8 mouse cellular contexts compared by ENCODE assay signal in genomic region chr10:44530067-44530360, GRCm38 (mm10). TPM values are rescaled to one million over a fixed set of nuclear protein-coding genes. Genes with fewer than 3 reads are reported as not detected.
DNase-seq lines count a peak whose midpoint lies in the region; ATAC-seq and TF ChIP-seq lines count a peak whose summit lies in the region.

No protein-coding gene starts in this region.

- H3K36me3 ChIP-seq in heart, embryonic 11.5 days (ENCODE audit: control insufficient read depth, insufficient read depth, low read length) = no peaks in the 10 kb centered on the region
- H3K36me3 ChIP-seq in ES-E14 (ENCODE audit: control insufficient read depth, insufficient read depth, low read length, poor library complexity, severe bottlenecking) = no peaks in the 10 kb centered on the region
- H3K36me3 ChIP-seq in hindbrain, embryonic 11.5 days (ENCODE audit: control insufficient read depth, insufficient read depth, low read length) = no peaks in the 10 kb centered on the region
- no peaks in the 10 kb centered on the region for H3K36me3 ChIP-seq in midbrain, embryonic 10.5 days

- H3K9me3 ChIP-seq in heart, embryonic 11.5 days (replicated peaks; ENCODE audit: control insufficient read depth, low read length) = no peaks in the 10 kb centered on the region
- no peaks in the 10 kb centered on the region for H3K9me3 ChIP-seq in ES-E14 (ENCODE audit: control insufficient read depth, insufficient read depth, low read depth, low read length)
- no peaks in the 10 kb centered on the region for H3K9me3 ChIP-seq in hindbrain, embryonic 11.5 days (ENCODE audit: control insufficient read depth, low read length)
- H3K9me3 ChIP-seq in midbrain, embryonic 10.5 days (replicated peaks) = no peaks in the 10 kb centered on the region

- peak overlapping the region; percentile 63 for H3K4me3 ChIP-seq in heart, embryonic 11.5 days (ENCODE audit: low read depth, low read length)
- peak overlapping the region; percentile 67 to 76 for H3K4me3 ChIP-seq in ES-E14 (ENCODE audit: insufficient read depth in 1 of 2, low read depth in 1 of 2, low read length in 2 of 2, poor library complexity in 1 of 2, severe bottlenecking in 1 of 2)
- peak overlapping the region; percentile 44 for H3K4me3 ChIP-seq in hindbrain, embryonic 11.5 days (ENCODE audit: low read depth, low read length)
- H3K4me3 ChIP-seq in midbrain, embryonic 10.5 days = peak overlapping the region; percentile 64

- DNase-seq in heart, postnatal 4 days = no peak
- DNase-seq in ES-E14 (ENCODE audit: low read depth, low spot score) = no peak
- DNase-seq in hindbrain, embryonic 11.5 days (ENCODE audit: low spot score) = no peak
- no peak for DNase-seq in midbrain, embryonic 10.5 days (ENCODE audit: low spot score)
- no peak for DNase-seq in retina, embryonic 14.5 days (ENCODE audit: low spot score)
- DNase-seq in right cerebral cortex, postnatal 25 days = no peak
- DNase-seq in ovary, postnatal 14 days (ENCODE audit: low spot score) = no peak

- H3K9ac ChIP-seq in heart, embryonic 11.5 days (ENCODE audit: low read depth, low read length) = peak overlapping the region; percentile 70; the same call in 1 of the 2 replicates
- 0 out of 2 replicates have a peak overlapping the region, but pooled peaks have one; percentile 57 for H3K9ac ChIP-seq in ES-E14 (ENCODE audit: insufficient read depth, low read depth, low read length, poor library complexity, severe bottlenecking)
- no peak overlapping the region for H3K9ac ChIP-seq in hindbrain, embryonic 11.5 days (ENCODE audit: low read depth, low read length)

- H3K27ac ChIP-seq in heart, embryonic 11.5 days (ENCODE audit: low read depth, low read length) = no peak overlapping the region
- H3K27ac ChIP-seq in ES-E14 (ENCODE audit: insufficient read depth, low read depth, low read length, poor library complexity, severe bottlenecking) = no peak overlapping the region
- no peak overlapping the region for H3K27ac ChIP-seq in hindbrain, embryonic 11.5 days (ENCODE audit: low read depth, low read length)
- H3K27ac ChIP-seq in midbrain, embryonic 10.5 days (replicated peaks) = peak overlapping the region; percentile 65; the same call in 1 of the 2 replicates

- 4% methylated on average over 5 of the region's 5 CpGs for WGBS in heart, embryonic 11.5 days (ENCODE audit: insufficient replicate concordance)
- WGBS in hindbrain, embryonic 11.5 days = 4% methylated on average over 5 of the region's 5 CpGs
- whole genome bisulfite sequencing in midbrain, embryonic 10.5 days = 2% methylated on average over 5 of the region's 5 CpGs

- H3K4me2 ChIP-seq in heart, embryonic 11.5 days = peak overlapping the region; percentile 82
- peak overlapping the region; percentile 83 for H3K4me2 ChIP-seq in hindbrain, embryonic 11.5 days (replicated peaks; ENCODE audit: low read depth, low read length)

- ATAC-seq in heart, embryonic 11.5 days (replicated peaks; ENCODE audit: insufficient number of reproducible peaks, low FRiP score, low TSS enrichment) = no peak
- no peak for ATAC-seq in hindbrain, embryonic 11.5 days (ENCODE audit: low FRiP score)

- H3K27me3 ChIP-seq in heart, embryonic 11.5 days (ENCODE audit: control insufficient read depth, insufficient read depth, low read length) = peaks cover 37% of the 10 kb centered on the region
- peaks cover 30% of the 10 kb centered on the region for H3K27me3 ChIP-seq in hindbrain, embryonic 11.5 days (ENCODE audit: control insufficient read depth, insufficient read depth, low read length)
- H3K27me3 ChIP-seq in midbrain, embryonic 10.5 days (ENCODE audit: low read depth, poor library complexity, severe bottlenecking) = peaks cover 99% of the 10 kb centered on the region

- in situ Hi-C loops in ES-E14 (cut with MboI; ENCODE audit: low sequenced_read_pairs in 2 of 2, unreplicated experiment in 2 of 2) = no loop called here

- 0 out of 2 replicates have a peak, but pooled peaks cover 6% of the 10 kb centered on the region for H3K4me1 ChIP-seq in heart, embryonic 11.5 days (ENCODE audit: control insufficient read depth, insufficient read depth, low read length)
- peaks cover 2% of the 10 kb centered on the region in 2 experiments; a peak in 2 of 4 replicates for H3K4me1 ChIP-seq in ES-E14 (ENCODE audit: control insufficient read depth in 2 of 2, insufficient read depth in 2 of 2, low read length in 2 of 2, poor library complexity in 1 of 2)
- peaks cover 8% of the 10 kb centered on the region; the same call in 1 of the 2 replicates for H3K4me1 ChIP-seq in hindbrain, embryonic 11.5 days (replicated peaks; ENCODE audit: control insufficient read depth, insufficient read depth, low read length)
- peaks cover 26% of the 10 kb centered on the region for H3K4me1 ChIP-seq in midbrain, embryonic 10.5 days

TF ChIP-seq in ES-E14, 5 proteins besides CTCF, POLR2A, EP300 and RAD21:
- TF ChIP-seq MAFK (IDR thresholded peaks at IDR 0.05; ENCODE audit: insufficient read depth, low read depth, low read length) (no peak), ZNF384 (IDR thresholded peaks at IDR 0.05; ENCODE audit: low read depth, low read length) (no peak), CHD2 (IDR thresholded peaks at IDR 0.05; ENCODE audit: low read depth, low read length) (no peak), HCFC1 (IDR thresholded peaks at IDR 0.05; ENCODE audit: borderline replicate concordance, insufficient read depth, low read length) (no peak), ZC3H11A (IDR thresholded peaks at IDR 0.05; ENCODE audit: borderline replicate concordance, low read depth, low read length) (no peak)
TF ChIP-seq in ES-E14: peak in this region for 0.

RNA-seq across cellular contexts. Expression of gene Prdm1, which starts 1.7 kb away (rescaled TPM):
- polyA plus RNA-seq in heart, embryonic 11.5 days (2014; fragmentation: Nextera tagmentation; extraction: Ambion mirVana) = 0.08 and 0.36 TPM in 2 replicates
- 1 to 10 TPM; 2.4 to 2.5 TPM for total RNA-seq in heart, postnatal 4 days (2021)
- 2.2 and 3.1 TPM in 2 replicates for total RNA-seq in ES-E14 (2012; rRNA removed)
- 0.99 and 1.3 TPM in 2 replicates for polyA plus RNA-seq in hindbrain, embryonic 11.5 days (2014; fragmentation: Nextera tagmentation; extraction: Ambion mirVana)
- 1.1 and 1.7 TPM in 2 replicates for polyA plus RNA-seq in midbrain, embryonic 10.5 days (2016; fragmentation: Nextera tagmentation; extraction: Ambion mirVana)
